Mouse (Mus musculus): ENCODE measurements around the gene Usp16.
"Not testable (repeated sequence)": the region's sequence is repeated elsewhere in the genome, so short reads cannot be mapped to it uniquely, and the experiment has no call there.

Gene Usp16

DNA sequence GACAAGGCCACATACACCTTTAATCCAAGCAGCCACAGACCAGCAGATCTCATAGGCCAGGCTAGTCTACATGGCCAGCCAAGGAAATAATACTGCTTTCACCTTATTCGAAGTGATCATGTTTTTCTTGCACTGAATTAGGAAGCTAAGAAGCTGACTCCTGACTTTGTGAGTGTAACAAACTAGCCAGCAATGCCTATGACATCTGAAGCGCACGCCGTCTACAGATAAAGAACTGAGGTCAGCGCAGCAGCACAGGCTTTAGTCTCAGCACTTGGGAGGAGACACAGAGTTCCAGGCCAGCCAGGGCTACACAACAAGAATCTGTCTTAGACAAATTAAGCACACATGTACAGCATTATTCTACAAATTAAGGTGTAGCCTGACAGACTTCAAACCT is 32.2 kb downstream of the Usp16 start:
- DNase-seq (ENCODE audit: low read depth) = no peak

DNA sequence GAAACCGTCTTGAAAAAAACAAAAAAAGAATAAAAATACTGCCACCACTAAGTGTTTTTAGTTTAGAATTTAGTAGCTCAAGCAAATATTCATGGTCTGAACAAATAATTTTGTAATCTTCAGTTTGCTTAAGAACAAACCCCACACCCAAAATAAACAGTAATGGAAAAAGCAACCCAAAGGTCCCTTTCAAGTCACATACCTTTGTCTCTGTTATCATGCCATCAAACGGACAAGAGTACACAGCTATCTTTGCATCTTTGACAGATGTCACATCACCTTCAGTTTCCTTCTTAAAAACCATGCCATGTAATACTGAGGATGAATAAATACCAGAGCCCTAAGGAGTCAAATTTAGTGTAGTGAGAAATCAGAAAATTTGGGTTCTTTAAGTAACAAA is 34.1 kb downstream of the Usp16 start:
- no peak for DNase-seq (ENCODE audit: low read depth)

GRCm38 (mm10) chr16:87492191-87492792 is 37.8 kb downstream of the Usp16 start:
- DNase-seq (ENCODE audit: low read depth) = not testable (repeated sequence)

GRCm38 (mm10) chr16:87494955-87495655 is 40.6 kb downstream of the Usp16 start:
- no peak for DNase-seq (ENCODE audit: low read depth)

- peak; percentile 98 for DNase-seq (ENCODE audit: low read depth)
Observed at GRCm38 (mm10) chr16:87495716-87496447, 41.4 kb downstream of the Usp16 start, which contains the start of gene Cct8. TSS of gene Cct8 (minus strand) at chr16:87495873.

DNA sequence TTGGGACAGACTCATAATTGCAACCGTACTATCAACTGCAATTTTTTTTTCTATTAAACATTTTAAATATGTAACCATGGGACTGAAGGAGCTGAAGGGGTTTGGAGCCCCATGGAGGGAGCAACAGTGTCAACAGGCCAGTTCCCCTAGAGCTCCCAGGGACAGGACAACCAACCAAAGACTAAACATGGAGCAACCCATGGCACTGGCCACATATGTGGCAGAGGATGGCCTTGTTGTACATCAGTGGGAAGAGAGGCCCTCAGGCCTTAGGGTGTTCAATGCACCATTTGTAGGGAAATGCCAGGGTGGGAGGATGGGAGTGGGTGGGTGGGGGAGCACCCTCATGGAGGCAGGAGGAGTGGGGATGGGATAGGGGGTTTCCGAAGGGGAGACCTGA is 42.2 kb downstream of the Usp16 start:
- DNase-seq (ENCODE audit: low read depth) = no peak

DNA sequence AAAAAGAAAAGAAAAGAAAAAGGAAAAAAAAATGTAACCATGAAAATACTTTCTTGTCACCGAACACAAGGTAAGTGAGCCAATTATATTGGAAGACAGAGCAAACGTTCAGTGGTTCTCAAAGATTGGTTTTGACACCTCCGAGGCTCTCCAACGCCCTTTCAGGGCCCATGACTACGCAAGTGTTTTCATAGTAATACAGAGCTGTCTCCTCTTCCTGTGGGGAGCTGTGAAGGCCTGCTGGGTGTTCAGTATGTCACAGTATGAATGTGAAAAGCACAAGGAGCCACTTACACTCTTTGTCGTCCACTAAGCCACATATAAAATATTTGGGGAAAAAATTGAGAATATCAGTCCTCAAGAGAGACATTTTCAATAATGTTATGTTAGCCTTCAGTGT is 42.7 kb downstream of the Usp16 start:
- DNase-seq (ENCODE audit: low read depth) = no peak

GRCm38 (mm10) chr16:87499556-87499955 is 45.1 kb downstream of the Usp16 start:
- no peak for DNase-seq (ENCODE audit: low read depth)

DNA sequence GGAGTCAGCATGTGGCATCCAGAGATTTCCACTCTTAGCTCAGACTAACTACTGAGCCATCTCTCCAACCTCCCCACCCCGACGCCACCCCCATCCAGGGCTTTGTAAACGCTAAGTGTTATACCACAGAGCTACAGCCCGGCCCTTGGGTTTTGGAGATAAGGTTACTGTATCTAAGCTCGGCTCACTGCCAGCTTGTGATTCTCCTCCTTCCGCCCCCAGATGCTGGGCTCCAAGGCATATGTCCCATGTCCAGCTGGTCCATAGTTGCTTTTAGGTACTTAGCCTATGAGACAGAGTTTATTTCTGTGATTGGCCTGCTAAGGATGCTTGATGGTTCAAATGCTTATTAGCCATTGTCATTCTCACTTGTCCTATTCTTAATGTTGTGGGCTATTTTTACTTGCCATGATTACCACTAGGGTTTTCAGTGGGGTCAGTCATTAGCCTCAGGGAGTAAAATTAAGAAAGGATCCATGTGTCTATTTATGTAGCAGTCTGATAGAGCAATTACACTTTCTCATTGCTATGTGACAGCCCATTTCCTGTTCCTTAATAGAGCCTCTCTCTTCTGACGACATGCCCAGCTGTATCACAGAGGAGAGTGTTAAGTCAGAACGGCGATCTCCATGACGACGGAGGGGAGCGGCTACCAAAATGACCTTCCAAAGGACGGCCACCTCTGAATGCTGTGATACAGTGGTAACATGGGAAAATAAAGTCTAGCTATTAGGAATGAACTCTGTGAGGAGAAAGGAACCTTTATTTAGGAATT is 47.0 kb downstream of the Usp16 start:
- no peak for DNase-seq (ENCODE audit: low read depth)

GRCm38 (mm10) chr16:87511706-87512105 is 57.2 kb downstream of the Usp16 start:
- DNase-seq (ENCODE audit: low read depth) = no peak

- DNase-seq (ENCODE audit: low read depth) = no peak
Observed at GRCm38 (mm10) chr16:87512331-87512730, 57.8 kb downstream of the Usp16 start.

GRCm38 (mm10) chr16:87524228-87524627 is 69.7 kb downstream of the Usp16 start:
- DNase-seq (ENCODE audit: low read depth) = no peak

DNA sequence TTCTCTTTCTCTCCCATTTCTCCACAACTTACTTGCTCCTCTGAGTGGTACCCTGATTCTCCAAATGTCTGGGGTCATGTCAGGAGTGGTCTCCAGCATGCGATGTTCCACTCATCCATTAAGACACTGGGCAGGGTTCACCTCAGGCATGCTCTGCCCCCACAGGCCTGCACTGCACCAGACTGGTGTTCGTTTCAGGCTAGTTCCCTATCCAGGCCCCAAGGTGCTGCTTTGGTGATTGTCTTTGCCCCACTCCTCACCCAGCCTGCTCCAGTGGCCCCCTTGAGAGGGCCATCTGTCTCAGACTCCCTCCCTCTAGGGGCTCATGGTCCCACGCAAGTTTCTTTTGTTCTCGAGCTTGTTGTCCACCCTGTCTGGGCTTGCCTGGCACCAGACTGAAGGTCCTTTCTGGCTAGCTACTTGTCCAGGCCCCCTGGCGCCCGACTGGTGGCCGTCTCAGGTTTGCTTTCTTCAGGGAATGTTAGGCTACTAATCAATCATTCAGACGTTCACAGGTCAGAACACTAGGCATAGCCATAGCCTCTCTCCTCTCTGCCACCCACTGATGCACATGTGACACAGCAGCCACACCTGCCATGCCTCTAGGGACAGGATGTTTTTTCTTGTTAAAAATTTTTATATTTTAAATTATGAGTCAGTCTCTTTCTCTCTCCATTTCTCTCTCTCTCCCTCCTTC is 73.2 kb downstream of the Usp16 start:
- no peak for DNase-seq (ENCODE audit: low read depth)

DNA sequence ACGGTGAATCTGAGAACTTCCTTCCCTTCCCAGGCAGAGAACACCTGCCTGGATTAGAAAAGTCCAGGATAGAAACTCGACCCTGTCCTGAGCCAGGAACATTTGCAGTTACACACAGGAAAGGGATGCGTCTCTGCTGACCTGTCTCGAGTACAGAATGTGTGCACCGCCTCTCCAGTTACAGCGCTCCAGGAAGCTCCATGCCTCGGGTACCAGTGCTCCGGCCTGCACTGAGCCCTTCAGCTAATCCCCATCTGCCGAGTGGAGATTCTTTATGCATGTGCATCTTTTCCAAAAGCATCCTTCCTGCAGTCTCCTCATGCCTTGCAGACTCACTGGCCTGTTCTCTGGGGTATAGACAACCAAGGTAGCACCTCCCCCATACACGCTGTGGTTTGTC is 74.3 kb downstream of the Usp16 start:
- DNase-seq (ENCODE audit: low read depth) = no peak
